Comparison of ENCODE assay signal across 15 mouse cellular contexts in genomic region chr10:43601039-43601438, GRCm38 (mm10). TPM values are rescaled to one million over a fixed set of nuclear protein-coding genes. Genes with fewer than 3 reads are reported as not detected.
DNase-seq lines count a peak whose midpoint lies in the region; ATAC-seq lines count a peak whose summit lies in the region.
"Had no signal": no experiment of that assay in that cellular context is flagged by ENCODE, and none has a peak within 500 bp of the region (broad histone marks: within the 10 kb centered on the region; RNA-seq: fewer than 3 reads in every experiment).

No protein-coding gene starts in this region.

- H3K4me3 ChIP-seq in heart, embryonic 14.5 days (ENCODE audit: control insufficient read depth in 1 of 2, insufficient read depth in 1 of 2, low read depth in 1 of 2, low read length in 2 of 2): no peak overlapping the region
- H3K4me3 ChIP-seq in kidney, embryonic 16.5 days (ENCODE audit: low read length): no peak overlapping the region
- H3K4me3 ChIP-seq in limb, embryonic 12.5 days (replicated peaks): no peak overlapping the region
- H3K4me3 ChIP-seq in stomach, embryonic 16.5 days (replicated peaks; ENCODE audit: low read length): no peak overlapping the region
- H3K4me3 ChIP-seq: gastrocnemius, adult 2 months; midbrain, embryonic 10.5 days had no signal

- no peak overlapping the region for H3K27ac ChIP-seq in heart, embryonic 14.5 days (replicated peaks in 1 of 2; ENCODE audit: control insufficient read depth in 1 of 2, insufficient read depth in 1 of 2, low read depth in 2 of 2, low read length in 2 of 2)
- H3K27ac ChIP-seq in kidney, embryonic 16.5 days (ENCODE audit: low read length): peak overlapping the region; percentile 54; the same call in 1 of the 2 replicates
- peak overlapping the region; percentile 78; the same call in 1 of the 2 replicates for H3K27ac ChIP-seq in limb, embryonic 12.5 days
- no peak overlapping the region for H3K27ac ChIP-seq in stomach, embryonic 16.5 days (ENCODE audit: low read length)
- H3K27ac ChIP-seq: gastrocnemius, adult 2 months; midbrain, embryonic 10.5 days had no signal

- WGBS in heart, embryonic 14.5 days: 67% methylated on average over 1 of the region's 1 CpGs
- 70% methylated on average over 1 of the region's 1 CpGs for WGBS in kidney, embryonic 16.5 days
- 93% methylated on average over 1 of the region's 1 CpGs for WGBS in limb, embryonic 12.5 days
- 54% methylated on average over 1 of the region's 1 CpGs for WGBS in stomach, embryonic 16.5 days

- H3K27me3 ChIP-seq in heart, embryonic 14.5 days (ENCODE audit: control insufficient read depth, insufficient read depth, low read length): no peaks in the 10 kb centered on the region
- no peaks in the 10 kb centered on the region for H3K27me3 ChIP-seq in kidney, embryonic 16.5 days (ENCODE audit: insufficient read depth, low read length)
- H3K27me3 ChIP-seq in limb, embryonic 12.5 days: no peaks in the 10 kb centered on the region
- no peaks in the 10 kb centered on the region for H3K27me3 ChIP-seq in stomach, embryonic 16.5 days (ENCODE audit: control insufficient read depth, insufficient read depth, low read length)

- H3K9ac ChIP-seq in heart, embryonic 14.5 days (ENCODE audit: low read length): 0 out of 2 replicates have a peak overlapping the region, but pooled peaks have one; percentile 25
- H3K9ac ChIP-seq in kidney, embryonic 16.5 days (replicated peaks; ENCODE audit: low read length): no peak overlapping the region
- no peak overlapping the region for H3K9ac ChIP-seq in limb, embryonic 12.5 days (replicated peaks)
- no peak overlapping the region for H3K9ac ChIP-seq in stomach, embryonic 16.5 days (ENCODE audit: low read length)

- no peaks in the 10 kb centered on the region for H3K36me3 ChIP-seq in heart, embryonic 14.5 days (ENCODE audit: control insufficient read depth, insufficient read depth, low read length)
- no peaks in the 10 kb centered on the region for H3K36me3 ChIP-seq in kidney, embryonic 16.5 days (ENCODE audit: insufficient read depth, low read length)
- H3K36me3 ChIP-seq in limb, embryonic 12.5 days: no peaks in the 10 kb centered on the region
- H3K36me3 ChIP-seq in stomach, embryonic 16.5 days (ENCODE audit: control insufficient read depth, insufficient read depth, low read length): no peaks in the 10 kb centered on the region
- H3K36me3 ChIP-seq: G1E; midbrain, embryonic 10.5 days had no signal

- ATAC-seq in heart, embryonic 14.5 days (ENCODE audit: insufficient number of reproducible peaks, insufficient read depth, low FRiP score, low read depth): no peak
- ATAC-seq in kidney, embryonic 16.5 days (ENCODE audit: low FRiP score, low TSS enrichment): peak; percentile 70; the same call in 1 of the 2 replicates
- no peak for ATAC-seq in limb, embryonic 12.5 days (ENCODE audit: insufficient number of reproducible peaks, insufficient read depth, low FRiP score, low TSS enrichment, low read depth)
- ATAC-seq in stomach, embryonic 16.5 days (ENCODE audit: insufficient read depth, low FRiP score): no peak

- H3K4me2 ChIP-seq in heart, embryonic 14.5 days (ENCODE audit: low read length): peak overlapping the region; percentile 13; the same call in 1 of the 2 replicates
- H3K4me2 ChIP-seq in kidney, embryonic 16.5 days (replicated peaks; ENCODE audit: low read depth, low read length): no peak overlapping the region
- no peak overlapping the region for H3K4me2 ChIP-seq in limb, embryonic 12.5 days
- peak overlapping the region; percentile 31; the same call in 1 of the 2 replicates for H3K4me2 ChIP-seq in stomach, embryonic 16.5 days (ENCODE audit: low read depth, low read length)

- peaks cover 4 to 13% of the 10 kb centered on the region in 2 experiments; a peak in 3 of 4 replicates for H3K4me1 ChIP-seq in heart, embryonic 14.5 days (ENCODE audit: control insufficient read depth in 2 of 2, insufficient read depth in 2 of 2, low read length in 2 of 2)
- 0 out of 2 replicates have a peak, but pooled peaks cover 20% of the 10 kb centered on the region for H3K4me1 ChIP-seq in kidney, embryonic 16.5 days (ENCODE audit: insufficient read depth, low read length)
- H3K4me1 ChIP-seq in limb, embryonic 12.5 days (replicated peaks): peaks cover 24% of the 10 kb centered on the region; the same call in 1 of the 2 replicates
- no peaks in the 10 kb centered on the region; the same call in 1 of the 2 replicates for H3K4me1 ChIP-seq in stomach, embryonic 16.5 days (ENCODE audit: control insufficient read depth, insufficient read depth, low read length)

- intact Hi-C loops in heart, postnatal 36 days (cut with DNase I): no loop called here

- no peak for DNase-seq in heart, postnatal 36 days
- DNase-seq in kidney, postnatal 10 days: no peak
- no peak for DNase-seq in ovary, postnatal 10 days (ENCODE audit: low spot score)
- DNase-seq: gastrocnemius, adult 2 months; heart, adult 18-20 months; kidney, postnatal 14 days; lung, postnatal 36 days; right cerebral cortex, postnatal 14 days; thymus, adult 18-20 months had no signal

- no peaks in the 10 kb centered on the region for H3K9me3 ChIP-seq in heart, embryonic 14.5 days (ENCODE audit: control insufficient read depth, low read length)
- no peaks in the 10 kb centered on the region for H3K9me3 ChIP-seq in kidney, embryonic 16.5 days (ENCODE audit: low read length)
- H3K9me3 ChIP-seq in limb, embryonic 12.5 days: no peaks in the 10 kb centered on the region
- H3K9me3 ChIP-seq in stomach, embryonic 16.5 days (replicated peaks; ENCODE audit: control insufficient read depth, low read length): no peaks in the 10 kb centered on the region
- H3K9me3 ChIP-seq: G1E; midbrain, embryonic 10.5 days had no signal

RNA-seq across cellular contexts. Expression of gene Cd24a, which starts 23.0 kb away (rescaled TPM):
- 80.4 and 81.2 TPM in 2 replicates for polyA plus RNA-seq in heart, embryonic 14.5 days (2014; fragmentation: Nextera tagmentation; extraction: Ambion mirVana)
- total RNA-seq in heart, postnatal 36 days (2021): 1 to 10 TPM; 6.6 to 8.1 TPM
- polyA plus RNA-seq in kidney, embryonic 16.5 days (2015; fragmentation: Nextera tagmentation; extraction: Ambion mirVana): 416 and 441 TPM in 2 replicates
- polyA plus RNA-seq in limb, embryonic 12.5 days (2016; fragmentation: Nextera tagmentation; extraction: Ambion mirVana): 612 and 635 TPM in 2 replicates
- 328 and 363 TPM in 2 replicates for polyA plus RNA-seq in stomach, embryonic 16.5 days (2015; fragmentation: Nextera tagmentation; extraction: Ambion mirVana)

Comparison
In these comparisons a context has a peak if more than half of its experiments do, and no peak if none do; other contexts are left out.
1. H3K27ac ChIP-seq: peak in kidney, embryonic 16.5 days (single experiment) and limb, embryonic 12.5 days (single experiment); none in heart, embryonic 14.5 days (0 of 2) and stomach, embryonic 16.5 days (single experiment).
2. H3K4me2 ChIP-seq: peak in heart, embryonic 14.5 days (single experiment) and stomach, embryonic 16.5 days (single experiment); none in kidney, embryonic 16.5 days (single experiment) and limb, embryonic 12.5 days (single experiment).